Mouse (Mus musculus) CH12.LX (cell line): ENCODE results near the gene Ilf3. TPM values are rescaled to one million over a fixed set of nuclear protein-coding genes. Genes with fewer than 3 reads are reported as not detected.

ENCODE experiments used
- DNase-seq: peaks from one replicate; pipeline ENCODE4 v3.0.0-alpha.2; 2013; ENCODE audit errors: extremely low read depth
- H3K27ac ChIP-seq: 2 replicates; pipeline ENCODE4 v1.5.1; 2012; ENCODE audit warnings: low read depth, mild to moderate bottlenecking, control low read depth, moderate library complexity; ENCODE audit not compliant: insufficient read depth
- H3K27me3 ChIP-seq: replicated peaks from 2 replicates; pipeline ENCODE3; 2012; ENCODE audit warnings: inconsistent platforms
- H3K36me3 ChIP-seq, 2 experiments: replicated peaks in 1 of 2; 2 replicates each; pipeline versions ENCODE3 to v1.6.1; 2012; ENCODE audit warnings: inconsistent platforms in 1 of 2, low read length in 1 of 2, mild to moderate bottlenecking in 1 of 2, mixed read lengths in 1 of 2, moderate library complexity in 1 of 2; ENCODE audit not compliant: control insufficient read depth in 1 of 2, insufficient read depth in 1 of 2
- H3K4me1 ChIP-seq, 2 experiments: 2 replicates each; pipeline ENCODE4 v1.6.1; 2012; ENCODE audit warnings: inconsistent platforms in 1 of 2, moderate library complexity in 1 of 2; ENCODE audit not compliant: insufficient read depth in 2 of 2, control insufficient read depth in 1 of 2
- H3K4me2 ChIP-seq: 2 replicates; pipeline ENCODE4 v1.6.1; 2012; ENCODE audit warnings: low read depth, mild to moderate bottlenecking, control low read depth; ENCODE audit not compliant: poor library complexity, insufficient read depth, severe bottlenecking
- H3K4me3 ChIP-seq, 3 experiments: fragments of 150-350 bp in 1 of 3; sonication (generic) in 1 of 3; replicated peaks in 1 of 3; 2 replicates each; pipeline versions ENCODE3 to v1.5.1; 2011 to 2012; ENCODE audit warnings: low read depth in 2 of 3, low read length in 2 of 3, mild to moderate bottlenecking in 2 of 3, moderate library complexity in 2 of 3, control low read depth in 1 of 3, improper control_type of control experiment in 1 of 3, inconsistent platforms in 1 of 3, mixed read lengths in 1 of 3; ENCODE audit not compliant: poor library complexity in 1 of 3
- H3K79me2 ChIP-seq: replicated peaks from 2 replicates; pipeline ENCODE4 v1.6.1; 2012; ENCODE audit warnings: mild to moderate bottlenecking, moderate library complexity; ENCODE audit not compliant: control insufficient read depth, poor library complexity, insufficient read depth, severe bottlenecking; ENCODE audit errors: extremely low read depth
- H3K9ac ChIP-seq: 2 replicates; pipeline ENCODE4 v1.6.1; 2012; ENCODE audit warnings: low read depth, mild to moderate bottlenecking, control low read depth, moderate library complexity; ENCODE audit not compliant: insufficient read depth
- H3K9me3 ChIP-seq: replicated peaks from 2 replicates; pipeline ENCODE3; 2012; ENCODE audit warnings: low read length, inconsistent platforms, mixed read lengths
- BHLHE40 ChIP-seq: IDR thresholded peaks from 2 replicates; pipeline ENCODE4 v1.6.1; 2011; ENCODE audit warnings: mild to moderate bottlenecking, low read depth, low read length, improper control_type of control experiment
- CTCF ChIP-seq, 2 experiments: IDR thresholded peaks in 1 of 2; conservative IDR thresholded peaks in 1 of 2; 2 replicates each; pipeline ENCODE4 v1.5.1; 2011 to 2012; ENCODE audit warnings: low read depth in 2 of 2, low read length in 2 of 2, improper control_type of control experiment in 1 of 2, inconsistent platforms in 1 of 2, mild to moderate bottlenecking in 1 of 2, moderate library complexity in 1 of 2
- ELF1 ChIP-seq: IDR thresholded peaks from 2 replicates; pipeline ENCODE4 v1.6.1; 2014; ENCODE audit warnings: low read depth, mild to moderate bottlenecking, inconsistent platforms, low read length, improper control_type of control experiment
- EP300 ChIP-seq: IDR thresholded peaks from 2 replicates; pipeline ENCODE4 v1.6.1; 2011; ENCODE audit warnings: low read length, improper control_type of control experiment
- GABPA ChIP-seq: IDR thresholded peaks from 2 replicates; pipeline ENCODE4 v1.6.1; 2012; ENCODE audit warnings: low read depth, low read length, improper control_type of control experiment, inconsistent platforms; ENCODE audit not compliant: insufficient replicate concordance
- JUND ChIP-seq: conservative IDR thresholded peaks from 2 replicates; pipeline ENCODE4 v1.6.1; 2011; ENCODE audit warnings: low read depth, low read length, improper control_type of control experiment
- KAT2A ChIP-seq: IDR thresholded peaks from 2 replicates; pipeline ENCODE4 v1.6.1; 2012; ENCODE audit warnings: low read length, improper control_type of control experiment, inconsistent platforms; ENCODE audit not compliant: insufficient replicate concordance
- MXI1 ChIP-seq: IDR thresholded peaks from 2 replicates; pipeline ENCODE4 v1.6.1; 2011; ENCODE audit warnings: mild to moderate bottlenecking, low read depth, low read length, improper control_type of control experiment
- MYC ChIP-seq: IDR thresholded peaks from 2 replicates; pipeline ENCODE4 v1.6.1; 2011; ENCODE audit warnings: low read depth, mild to moderate bottlenecking, improper control_type of control experiment, low read length
- NELFE ChIP-seq: IDR thresholded peaks from 2 replicates; pipeline ENCODE4 v1.6.1; 2011; ENCODE audit warnings: low read depth, low read length, improper control_type of control experiment
- NRF1 ChIP-seq: IDR thresholded peaks from 2 replicates; pipeline ENCODE4 v1.6.1; 2014; ENCODE audit warnings: low read depth, mild to moderate bottlenecking, inconsistent platforms, low read length, improper control_type of control experiment, moderate library complexity
- POLR2A ChIP-seq: IDR thresholded peaks from 2 replicates; pipeline ENCODE4 v1.6.1; 2011; ENCODE audit warnings: low read depth, mild to moderate bottlenecking, improper control_type of control experiment, low read length
- SMC3 ChIP-seq: IDR thresholded peaks from 2 replicates; pipeline ENCODE4 v1.6.1; 2011; ENCODE audit warnings: low read depth, low read length, improper control_type of control experiment
- TBP ChIP-seq: conservative IDR thresholded peaks from 2 replicates; pipeline ENCODE4 v1.6.1; 2011; ENCODE audit warnings: low read depth, low read length, improper control_type of control experiment
- UBTF ChIP-seq: IDR thresholded peaks from 2 replicates; pipeline ENCODE4 v1.6.1; 2012; ENCODE audit warnings: low read depth, mild to moderate bottlenecking, inconsistent platforms, low read length, improper control_type of control experiment, moderate library complexity
- USF1 ChIP-seq: IDR thresholded peaks from 2 replicates; pipeline ENCODE4 v1.6.1; 2014; ENCODE audit warnings: low read depth, mild to moderate bottlenecking, inconsistent platforms, low read length, improper control_type of control experiment
- USF2 ChIP-seq: conservative IDR thresholded peaks from 2 replicates; pipeline ENCODE4 v1.6.1; 2011; ENCODE audit warnings: low read depth, low read length, improper control_type of control experiment
- ZMIZ1 ChIP-seq: IDR thresholded peaks from 2 replicates; pipeline ENCODE4 v1.6.1; 2012; ENCODE audit warnings: low read depth, mild to moderate bottlenecking, inconsistent platforms, low read length, improper control_type of control experiment
- dilution Hi-C: fragments of 300-500 bp; cut with MboI; formaldehyde crosslinking; loops from 2 replicates; pipeline ENCODE4 v1.14.3; 2020; ENCODE audit warnings: low sequenced_read_pairs; ENCODE audit not compliant: extremely low pct_unique_long_range_greater_than_20kb, extremely low pct_ligation_motif_present
- in situ Hi-C: fragments of 300-500 bp; cut with MboI; formaldehyde crosslinking; loops from 3 replicates; pipeline ENCODE4 v1.14.3; 2019; ENCODE audit warnings: low sequenced_read_pairs, low pct_ligation_motif_present, low pct_unique_long_range_greater_than_20kb, mixed read lengths
- polyA plus RNA-seq: library from polyadenylated mRNA; unstranded; fragments of >175 nt; gene quantifications from 2 replicates; pipeline ENCODE4 v1.2.1, GENCODE M21; 2012; ENCODE audit warnings: low read depth; ENCODE audit not compliant: insufficient read length
- total RNA-seq, 2 experiments: library from RNA; depleted of rRNA; stranded (reverse); fragments of 300-350 nt in 1 of 2; fragments of >200 nt in 1 of 2; gene quantifications; 2 replicates each; pipeline ENCODE4 v1.2.3; 2012 to 2014

Ilf3 gene
- total and polyA plus RNA-seq, 3 experiments, result 72.8 to 128 (median 77.3) TPM

DNA sequence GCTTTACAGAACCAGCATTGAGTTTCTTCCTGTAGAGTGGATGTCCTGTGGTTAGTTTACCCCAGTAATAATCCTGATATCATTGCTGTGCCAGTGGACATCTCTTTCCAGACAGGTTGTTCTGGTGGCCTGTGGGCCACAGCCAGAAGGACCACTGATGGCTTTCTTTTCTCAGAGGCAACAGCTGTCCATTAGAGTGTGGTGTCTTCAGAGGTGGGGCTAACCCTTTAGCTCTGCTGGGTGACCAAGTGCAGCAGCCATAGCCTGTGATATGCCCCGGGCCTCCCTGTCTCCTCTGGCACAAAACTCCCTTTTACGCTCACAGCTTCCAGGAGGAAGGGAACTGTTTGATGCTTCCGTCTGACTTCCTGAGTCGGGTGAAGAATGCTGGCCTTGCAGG, 76.9 kb downstream of the Ilf3 start:
- Histone ChIP-seq H3K27me3 (no peaks in the 10 kb centered on the region), H3K9ac (no peak overlapping the region), H3K4me3 (no peak overlapping the region), H3K79me2 (peaks cover 3% of the 10 kb centered on the region), H3K4me1 (peaks cover 8 to 25% of the 10 kb centered on the region in 2 experiments), H3K9me3 (no peaks in the 10 kb centered on the region), H3K36me3 (peaks cover 14 to 79% of the 10 kb centered on the region in 2 experiments), H3K27ac (no peak overlapping the region), H3K4me2 (no peak overlapping the region)
- TF ChIP-seq ELF1 (no peak), NRF1 (no peak), GABPA (no peak), MYC (no peak), USF1 (no peak), SMC3 (no peak), JUND (no peak), BHLHE40 (no peak), POLR2A (no peak), MXI1 (no peak), ZMIZ1 (no peak), KAT2A (no peak), EP300 (no peak), NELFE (no peak), UBTF (no peak), TBP (no peak)
- in situ Hi-C loops (no loop called here), dilution Hi-C loops (no loop called here)
- no peak for DNase-seq

DNA sequence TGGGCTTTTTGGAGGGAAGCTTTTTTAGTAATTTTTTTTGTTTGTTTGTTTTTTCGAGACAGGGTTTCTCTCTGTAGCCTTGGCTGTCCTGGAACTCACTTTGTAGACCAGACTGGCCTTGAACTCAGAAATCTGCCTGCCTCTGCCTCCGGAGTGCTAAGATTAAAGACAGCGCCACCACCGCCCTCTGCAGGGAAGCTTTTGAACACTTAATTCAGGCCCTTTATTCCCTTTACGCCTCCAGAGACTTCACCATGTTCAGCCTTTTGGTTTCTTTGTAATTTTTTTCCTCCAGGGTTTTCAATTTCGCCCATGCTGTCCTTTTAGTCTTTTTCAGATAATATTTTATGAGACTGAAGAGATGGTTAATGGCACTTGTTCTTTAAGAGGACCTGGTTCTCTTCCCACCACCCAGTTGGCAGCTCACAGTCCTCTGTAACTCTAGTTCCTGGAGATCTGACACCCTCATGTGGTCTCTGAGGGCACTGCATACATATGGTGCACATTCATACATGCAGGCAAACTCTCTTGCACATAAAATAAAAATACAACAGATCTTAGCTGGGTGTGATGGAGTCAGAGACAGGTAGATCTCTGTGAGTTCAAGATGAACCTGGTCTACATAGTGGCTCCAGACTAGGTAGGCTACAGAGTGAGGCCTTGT, 77.5 kb downstream of the Ilf3 start:
- dilution Hi-C loops, result no loop called here
- Histone ChIP-seq H3K4me2 (no peak overlapping the region), H3K9ac (no peak overlapping the region), H3K27ac (no peak overlapping the region), H3K4me3 (no peak overlapping the region), H3K9me3 (no peaks in the 10 kb centered on the region), H3K79me2 (peaks cover 3% of the 10 kb centered on the region), H3K36me3 (peaks cover 16 to 81% of the 10 kb centered on the region in 2 experiments), H3K4me1 (peaks cover 3 to 28% of the 10 kb centered on the region in 2 experiments), H3K27me3 (no peaks in the 10 kb centered on the region)
- in situ Hi-C loops, result no loop called here
- no peak for DNase-seq
- no peak for TF ChIP-seq USF2
- TF ChIP-seq SMC3, result no peak
- TF ChIP-seq CTCF (conservative IDR thresholded peaks at IDR 0.05 in 1 of 2, IDR thresholded peaks at IDR 0.05 in 1 of 2; ENCODE audit: low read depth in 2 of 2, low read length in 2 of 2), result peak in 1 of 2 experiments; percentile 19; a peak in 2 of 4 replicates
